Mouse (Mus musculus) midbrain, embryonic 14.5 days (tissue): ENCODE data around the gene Acin1. TPM values are rescaled to one million over a fixed set of nuclear protein-coding genes. Genes with fewer than 3 reads are reported as not detected.
A peak's percentile ranks its signal among the peaks of the same experiment; 100 is the strongest.

Source experiments
- ATAC-seq: fragments of 200-750 bp; cut with Nextera tagmentation; 2 replicates; pipeline ENCODE4 v1.8.0; 2017; ENCODE audit warnings: moderate number of reproducible peaks, moderate library complexity; ENCODE audit not compliant: low FRiP score, low TSS enrichment
- DNase-seq: peaks from one replicate; pipeline ENCODE4 v3.0.0-alpha.2; 2015
- H3K27ac ChIP-seq: fragments of 300-500 bp; sonication (generic); replicated peaks from 2 replicates; pipeline ENCODE4 v1.5.1; 2014; ENCODE audit warnings: mild to moderate bottlenecking, low read depth, low read length, moderate library complexity
- H3K27me3 ChIP-seq: fragments of 300-500 bp; sonication (generic); 2 replicates; pipeline ENCODE4 v1.6.1; 2014; ENCODE audit warnings: low read length, control low read depth, mixed read lengths; ENCODE audit not compliant: control insufficient read depth, insufficient read depth
- H3K36me3 ChIP-seq: fragments of 300-500 bp; sonication (generic); 2 replicates; pipeline ENCODE4 v1.6.1; 2014; ENCODE audit warnings: low read length, control low read depth; ENCODE audit not compliant: control insufficient read depth, insufficient read depth
- H3K4me1 ChIP-seq: fragments of 300-500 bp; sonication (generic); 2 replicates; pipeline ENCODE4 v1.6.1; 2014; ENCODE audit warnings: mild to moderate bottlenecking, antibody characterized with exemption, low read length, control low read depth; ENCODE audit not compliant: control insufficient read depth, insufficient read depth
- H3K4me2 ChIP-seq: fragments of 300-500 bp; sonication (generic); 2 replicates; pipeline ENCODE4 v1.6.1; 2014; ENCODE audit warnings: mild to moderate bottlenecking, low read length, moderate library complexity
- H3K4me3 ChIP-seq: fragments of 300-500 bp; sonication (generic); replicated peaks from 2 replicates; pipeline ENCODE4 v1.5.1; 2014; ENCODE audit warnings: low read depth, low read length
- H3K9ac ChIP-seq: fragments of 300-500 bp; sonication (generic); replicated peaks from 2 replicates; pipeline ENCODE4 v1.6.1; 2014; ENCODE audit warnings: mild to moderate bottlenecking, low read length, moderate library complexity
- H3K9me3 ChIP-seq: fragments of 300-500 bp; sonication (generic); 2 replicates; pipeline ENCODE4 v1.6.1; 2016; ENCODE audit warnings: low read length, control low read depth, mixed read lengths; ENCODE audit not compliant: control insufficient read depth
- WGBS: fragments of 180-500 bp; shearing (Covaris S2); extraction: QIAGEN DNeasy Blood & Tissue Kit; methylation state at CpG from one replicate; pipeline ENCODE4 v1.1.7; 2014; 5-methylcytosine and 5-hydroxymethylcytosine counted together
- polyA plus RNA-seq: library from polyadenylated mRNA; unstranded; fragments of >200 nt; fragmentation: Nextera tagmentation; extraction: Ambion mirVana; gene quantifications from 2 replicates; pipeline ENCODE4 v1.2.1, GENCODE M21; 2014

Acin1 gene
- polyA plus RNA-seq, 1 experiment from 2014 or later, result 128 TPM

GRCm38 (mm10) chr14:54706589-54707320 is 20.0 kb upstream of the Acin1 start:
- Histone ChIP-seq H3K9me3 (no peaks in the 10 kb centered on the region), H3K9ac (no peak overlapping the region)

GRCm38 (mm10) chr14:54705844-54706243 is 19.1 kb upstream of the Acin1 start:
- DNase-seq, result no peak
- H3K9me3 ChIP-seq, result no peaks in the 10 kb centered on the region
- WGBS, result 64% methylated on average over 5 of the region's 5 CpGs
- no peaks in the 10 kb centered on the region for H3K36me3 ChIP-seq
- H3K27me3 ChIP-seq, result no peaks in the 10 kb centered on the region
- no peaks in the 10 kb centered on the region for H3K4me1 ChIP-seq
- H3K4me2 ChIP-seq, result no peak overlapping the region
- no peak overlapping the region for H3K4me3 ChIP-seq
- no peak for ATAC-seq
- H3K9ac ChIP-seq, result no peak overlapping the region
- no peak overlapping the region for H3K27ac ChIP-seq

More at GRCm38 (mm10) chr14:54706589-54707320, 20.0 kb upstream of the Acin1 start:
- no peaks in the 10 kb centered on the region for H3K4me1 ChIP-seq
- H3K36me3 ChIP-seq, result no peaks in the 10 kb centered on the region
- WGBS, result 50% methylated on average over 17 of the region's 17 CpGs
- H3K27me3 ChIP-seq, result no peaks in the 10 kb centered on the region
- no peak overlapping the region for H3K4me3 ChIP-seq
- no peak overlapping the region for H3K27ac ChIP-seq
- ATAC-seq, result no peak
- no peak for DNase-seq
- no peak overlapping the region for H3K4me2 ChIP-seq

DNA sequence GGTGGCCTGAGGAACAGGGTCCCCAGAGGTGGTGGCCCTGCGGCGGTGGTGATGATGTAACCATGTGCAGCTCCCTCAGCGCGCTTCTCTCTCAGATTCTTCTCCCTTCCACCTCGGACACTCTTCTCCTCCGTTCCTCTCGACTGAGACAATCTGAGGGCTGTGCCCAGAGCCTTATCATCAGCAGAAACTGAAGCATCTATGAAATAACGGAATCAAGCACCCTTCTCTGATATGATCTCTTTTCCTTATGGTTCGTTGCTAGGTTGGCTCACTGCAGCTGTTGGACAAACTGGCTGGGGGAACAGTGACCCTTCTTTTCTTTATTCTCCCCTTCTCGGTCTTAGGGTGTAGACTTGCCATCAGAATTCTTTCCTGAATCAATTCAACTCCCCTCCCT is 16.5 kb upstream of the Acin1 start:
- Histone ChIP-seq H3K9me3 (no peaks in the 10 kb centered on the region), H3K36me3 (no peaks in the 10 kb centered on the region), H3K27ac (no peak overlapping the region), H3K9ac (no peak overlapping the region), H3K4me3 (no peak overlapping the region), H3K27me3 (no peaks in the 10 kb centered on the region), H3K4me1 (no peaks in the 10 kb centered on the region), H3K4me2 (no peak overlapping the region)
- 73% methylated on average over 10 of the region's 10 CpGs for WGBS
- no peak for ATAC-seq
- no peak for DNase-seq

DNA sequence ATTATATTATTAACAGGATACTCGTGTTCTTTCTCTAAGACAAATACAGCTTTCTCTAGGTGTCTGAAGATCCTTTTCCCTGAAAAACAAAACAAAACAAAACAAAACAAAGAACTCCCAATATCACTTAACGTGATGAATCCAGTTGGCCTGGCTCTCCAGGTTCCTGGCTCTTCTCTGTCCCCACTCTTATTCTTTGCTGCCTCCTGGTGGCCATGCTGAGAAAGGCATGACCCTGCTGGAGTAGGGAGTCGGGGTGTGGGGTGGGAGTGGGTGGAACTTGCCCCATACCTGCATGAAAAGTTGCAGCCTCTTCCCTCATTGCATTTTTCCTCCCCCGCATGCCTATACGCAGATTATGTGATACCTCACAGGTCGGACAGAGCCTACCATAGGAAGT is 14.6 kb upstream of the Acin1 start:
- H3K4me1 ChIP-seq, result no peaks in the 10 kb centered on the region
- H3K4me3 ChIP-seq, result no peak overlapping the region
- no peaks in the 10 kb centered on the region for H3K9me3 ChIP-seq
- no peaks in the 10 kb centered on the region for H3K27me3 ChIP-seq
- H3K9ac ChIP-seq, result no peak overlapping the region
- H3K4me2 ChIP-seq, result no peak overlapping the region
- no peaks in the 10 kb centered on the region for H3K36me3 ChIP-seq
- 18% methylated on average over 6 of the region's 6 CpGs for WGBS
- DNase-seq (peak; percentile 82), ATAC-seq (no peak)
- no peak overlapping the region for H3K27ac ChIP-seq

GRCm38 (mm10) chr14:54699586-54699985 is 12.9 kb upstream of the Acin1 start:
- no peak overlapping the region for H3K9ac ChIP-seq
- DNase-seq, result no peak

DNA sequence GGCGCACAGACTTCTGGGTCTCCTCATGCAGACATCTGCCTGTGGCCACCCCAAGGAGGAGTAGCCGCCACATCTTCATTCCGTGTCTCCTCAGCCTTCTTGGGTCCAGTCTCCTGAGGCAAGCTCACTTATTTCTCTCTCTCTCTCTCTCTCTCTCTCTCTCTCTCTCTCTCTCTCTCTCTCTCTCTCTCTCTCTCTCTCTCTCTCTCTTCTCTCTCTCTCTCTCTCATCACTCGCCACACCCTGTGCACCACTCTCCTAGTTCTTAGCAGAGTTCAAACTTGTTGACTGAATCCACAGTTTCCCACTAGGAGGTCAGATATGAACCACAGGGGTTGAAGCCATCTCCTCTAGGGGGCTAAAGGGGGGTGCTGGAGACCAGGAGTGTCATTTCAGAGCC is 12.0 kb upstream of the Acin1 start, which contains the start of gene Gm29776:
Gm29776 (minus strand) TSS at position 101 of the 400 bp plus-strand sequence.
- no peak within 1 kb of the TSS for H3K4me2 ChIP-seq
- ATAC-seq (no peak), DNase-seq (no peak)
- no peaks in the 10 kb centered on the region for H3K27me3 ChIP-seq
- no peaks in the 10 kb centered on the region for H3K4me1 ChIP-seq
- H3K9me3 ChIP-seq, result no peaks in the 10 kb centered on the region
- 83% methylated on average over 4 of the region's 4 CpGs for WGBS
- H3K4me3 ChIP-seq, result no peak within 1 kb of the TSS
- H3K36me3 ChIP-seq, result no peaks in the 10 kb centered on the region; the same call in 1 of the 2 replicates
- no peak within 1 kb of the TSS for H3K9ac ChIP-seq
- no peak within 1 kb of the TSS for H3K27ac ChIP-seq

More at GRCm38 (mm10) chr14:54699586-54699985, 12.9 kb upstream of the Acin1 start:
- Histone ChIP-seq H3K4me1 (no peaks in the 10 kb centered on the region), H3K27ac (no peak overlapping the region), H3K36me3 (no peaks in the 10 kb centered on the region), H3K9me3 (no peaks in the 10 kb centered on the region), H3K4me2 (no peak overlapping the region), H3K27me3 (no peaks in the 10 kb centered on the region), H3K4me3 (no peak overlapping the region)
- ATAC-seq, result no peak
- 58% methylated on average over 3 of the region's 3 CpGs for WGBS

DNA sequence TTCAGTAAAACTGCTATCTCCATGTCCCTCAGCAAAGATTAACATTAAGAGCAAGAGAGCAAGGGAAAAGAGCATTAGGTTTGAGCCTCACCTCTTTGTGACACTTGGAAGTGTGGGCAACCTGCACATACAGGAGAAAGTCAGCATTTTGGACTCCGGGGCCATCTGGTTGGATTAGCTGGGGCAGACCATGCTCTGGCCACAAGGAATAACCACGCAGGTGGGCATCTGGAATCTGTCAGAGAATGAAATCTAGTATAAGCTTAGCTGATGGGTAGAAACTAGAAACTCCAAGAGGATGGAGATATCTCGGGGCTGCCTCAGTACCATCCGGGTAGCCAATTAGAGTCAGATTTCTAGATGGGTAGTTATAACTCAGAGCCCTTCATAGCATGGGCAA is 10.0 kb upstream of the Acin1 start:
- ATAC-seq, result no peak
- no peaks in the 10 kb centered on the region for H3K27me3 ChIP-seq
- H3K9ac ChIP-seq, result no peak overlapping the region
- no peaks in the 10 kb centered on the region for H3K9me3 ChIP-seq
- DNase-seq, result no peak
- no peaks in the 10 kb centered on the region for H3K4me1 ChIP-seq
- peaks cover 12% of the 10 kb centered on the region for H3K36me3 ChIP-seq
- 93% methylated on average over 4 of the region's 4 CpGs for WGBS
- no peak overlapping the region for H3K4me2 ChIP-seq
- H3K4me3 ChIP-seq, result no peak overlapping the region
- no peak overlapping the region for H3K27ac ChIP-seq

DNA sequence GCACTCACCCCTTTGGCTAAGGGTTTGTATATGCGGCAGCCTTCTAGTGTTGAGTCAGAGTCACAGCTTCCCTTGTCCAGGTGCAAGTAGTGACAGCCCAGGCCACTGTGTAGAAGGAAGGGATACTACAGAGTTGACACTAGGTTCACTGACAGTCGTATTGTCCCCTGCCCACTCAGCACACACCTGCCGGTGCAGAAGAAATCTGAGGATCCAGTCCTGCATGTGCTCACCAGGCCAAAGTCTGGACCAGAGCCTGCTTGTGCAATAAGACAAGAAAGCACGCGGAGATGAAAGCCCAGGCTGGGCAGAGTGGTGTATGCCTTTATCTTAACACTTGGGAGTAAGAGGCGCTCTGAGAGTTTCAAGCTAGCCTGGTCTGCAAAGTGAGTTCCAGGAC is 8.3 kb upstream of the Acin1 start:
- no peak for ATAC-seq
- 87% methylated on average over 6 of the region's 6 CpGs for WGBS
- Histone ChIP-seq H3K9ac (no peak overlapping the region), H3K4me1 (no peaks in the 10 kb centered on the region), H3K4me2 (no peak overlapping the region), H3K4me3 (no peak overlapping the region), H3K27ac (no peak overlapping the region), H3K36me3 (peaks cover 23% of the 10 kb centered on the region), H3K9me3 (no peaks in the 10 kb centered on the region), H3K27me3 (no peaks in the 10 kb centered on the region)
- DNase-seq, result no peak

- WGBS, result 8% methylated on average over 8 of the region's 8 CpGs
- Histone ChIP-seq H3K27me3 (no peaks in the 10 kb centered on the region), H3K9me3 (no peaks in the 10 kb centered on the region), H3K4me2 (peak overlapping the region; percentile 57), H3K36me3 (peaks cover 34% of the 10 kb centered on the region), H3K27ac (no peak overlapping the region), H3K4me1 (peaks cover 21% of the 10 kb centered on the region), H3K4me3 (peak overlapping the region; percentile 50), H3K9ac (peak overlapping the region; percentile 49)
- ATAC-seq (no peak), DNase-seq (no peak)
Observed at GRCm38 (mm10) chr14:54687251-54687650, 520 bp upstream of the Acin1 start.
